Mouse (Mus musculus) hindbrain, embryonic 14.5 days (tissue): Measurements from ENCODE around the gene Atp9a. TPM values are rescaled to one million over a fixed set of nuclear protein-coding genes. Genes with fewer than 3 reads are reported as not detected.

ENCODE experiments used
- ATAC-seq: fragments of 200-750 bp; cut with Nextera tagmentation; 2 replicates; pipeline ENCODE4 v1.8.0; 2017; ENCODE audit warnings: moderate number of reproducible peaks, mild to moderate bottlenecking, moderate TSS enrichment, moderate library complexity; ENCODE audit not compliant: low FRiP score
- DNase-seq: peaks from one replicate; pipeline ENCODE4 v3.0.0-alpha.2; 2015; ENCODE audit warnings: low spot score
- H3K27ac ChIP-seq: fragments of 300-500 bp; sonication (generic); 2 replicates; pipeline ENCODE4 v1.5.1; 2014; ENCODE audit warnings: mild to moderate bottlenecking, moderate library complexity
- H3K27me3 ChIP-seq: fragments of 300-500 bp; sonication (generic); 2 replicates; pipeline ENCODE4 v1.6.1; 2014; ENCODE audit warnings: mild to moderate bottlenecking, low read length, mixed read lengths; ENCODE audit not compliant: control insufficient read depth, insufficient read depth
- H3K36me3 ChIP-seq: fragments of 300-500 bp; sonication (generic); replicated peaks from 2 replicates; pipeline ENCODE4 v1.6.1; 2014; ENCODE audit not compliant: control insufficient read depth, insufficient read depth
- H3K4me1 ChIP-seq: fragments of 300-500 bp; sonication (generic); replicated peaks from 2 replicates; pipeline ENCODE4 v1.6.1; 2014; ENCODE audit warnings: antibody characterized with exemption, low read length, mixed read lengths; ENCODE audit not compliant: control insufficient read depth, insufficient read depth
- H3K4me2 ChIP-seq: fragments of 300-500 bp; sonication (generic); replicated peaks from 2 replicates; pipeline ENCODE4 v1.6.1; 2014; ENCODE audit warnings: mild to moderate bottlenecking, moderate library complexity
- H3K4me3 ChIP-seq: fragments of 300-500 bp; sonication (generic); replicated peaks from 2 replicates; pipeline ENCODE4 v1.5.1; 2014; ENCODE audit warnings: mild to moderate bottlenecking, low read length
- H3K9ac ChIP-seq: fragments of 300-500 bp; sonication (generic); 2 replicates; pipeline ENCODE4 v1.6.1; 2014
- H3K9me3 ChIP-seq: fragments of 300-500 bp; sonication (generic); 2 replicates; pipeline ENCODE4 v1.6.1; 2016; ENCODE audit warnings: low read length; ENCODE audit not compliant: control insufficient read depth
- WGBS: fragments of 180-500 bp; shearing (Covaris S2); extraction: QIAGEN DNeasy Blood & Tissue Kit; methylation state at CpG from one replicate; pipeline ENCODE4 v1.1.7; 2014; 5-methylcytosine and 5-hydroxymethylcytosine counted together
- polyA plus RNA-seq: library from polyadenylated mRNA; unstranded; fragments of >200 nt; fragmentation: Nextera tagmentation; extraction: Ambion mirVana; gene quantifications from 2 replicates; pipeline ENCODE4 v1.2.1, GENCODE M21; 2014

Gene Atp9a
- polyA plus RNA-seq, 1 experiment from 2014 or later: 77.1 TPM

DNA sequence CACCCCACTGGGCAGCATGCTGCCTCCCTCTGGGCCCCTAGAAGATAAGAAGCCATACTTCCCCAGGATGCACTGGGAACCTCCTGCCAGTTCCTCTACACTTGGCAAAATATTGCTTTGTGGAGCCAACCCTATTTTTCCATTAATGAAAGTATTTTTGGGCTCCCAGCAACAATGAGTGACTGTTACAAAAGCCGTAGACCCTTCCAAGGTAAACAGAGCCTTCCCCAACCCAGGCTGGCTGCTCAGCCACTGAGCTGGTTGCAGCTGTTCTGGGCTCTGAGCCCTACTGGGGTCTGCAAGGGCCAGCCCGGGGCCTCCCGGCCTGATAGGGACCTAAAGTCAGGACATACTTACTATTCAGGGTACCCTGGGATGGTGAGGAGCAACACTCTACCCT lies 131.3 kb downstream of the Atp9a start:
- WGBS: 82% methylated on average over 3 of the region's 3 CpGs
- H3K36me3 ChIP-seq: no peaks in the 10 kb centered on the region
- no peaks in the 10 kb centered on the region for H3K27me3 ChIP-seq
- H3K27ac ChIP-seq: no peak overlapping the region
- no peak for DNase-seq
- H3K4me2 ChIP-seq: no peak overlapping the region
- no peaks in the 10 kb centered on the region for H3K9me3 ChIP-seq
- 0 out of 2 replicates have a peak, but pooled peaks cover 8% of the 10 kb centered on the region for H3K4me1 ChIP-seq
- no peak overlapping the region for H3K4me3 ChIP-seq
- no peak overlapping the region for H3K9ac ChIP-seq
- ATAC-seq: no peak

DNA sequence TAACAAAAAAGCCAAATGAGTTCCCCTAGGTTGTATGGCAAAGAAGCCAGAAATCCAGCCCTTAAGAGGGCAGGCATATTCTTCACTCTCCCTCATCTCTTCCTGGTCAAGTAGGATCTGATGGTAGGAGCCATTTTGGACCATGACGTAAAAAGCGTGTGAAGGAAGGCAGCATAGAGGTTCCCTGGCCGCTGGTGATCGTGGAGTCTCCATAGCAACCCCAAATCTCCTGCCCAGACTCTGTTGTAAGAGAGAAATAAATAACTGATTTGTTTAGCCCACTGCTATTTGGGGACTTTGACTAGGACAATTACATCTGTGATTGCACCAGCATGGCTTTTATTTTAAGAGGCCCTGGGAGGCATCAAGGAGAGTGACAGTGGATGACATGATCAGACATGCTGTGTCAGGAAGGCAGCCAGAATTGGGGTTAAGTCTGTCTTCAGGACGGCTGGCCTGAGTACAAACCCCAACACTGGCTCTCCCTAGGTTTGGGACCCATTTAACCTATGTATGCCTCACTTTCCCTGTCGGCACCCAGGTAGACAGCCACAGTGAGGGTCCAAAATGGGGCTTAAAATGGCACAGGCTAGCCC lies 132.5 kb downstream of the Atp9a start:
- 34% methylated on average over 6 of the region's 6 CpGs for WGBS
- no peak overlapping the region for H3K4me2 ChIP-seq
- no peaks in the 10 kb centered on the region for H3K36me3 ChIP-seq
- no peak overlapping the region for H3K9ac ChIP-seq
- H3K27me3 ChIP-seq: no peaks in the 10 kb centered on the region
- 0 out of 2 replicates have a peak, but pooled peaks cover 8% of the 10 kb centered on the region for H3K4me1 ChIP-seq
- H3K4me3 ChIP-seq: no peak overlapping the region
- DNase-seq (no peak), ATAC-seq (no peak)
- no peak overlapping the region for H3K27ac ChIP-seq
- H3K9me3 ChIP-seq: no peaks in the 10 kb centered on the region

DNA sequence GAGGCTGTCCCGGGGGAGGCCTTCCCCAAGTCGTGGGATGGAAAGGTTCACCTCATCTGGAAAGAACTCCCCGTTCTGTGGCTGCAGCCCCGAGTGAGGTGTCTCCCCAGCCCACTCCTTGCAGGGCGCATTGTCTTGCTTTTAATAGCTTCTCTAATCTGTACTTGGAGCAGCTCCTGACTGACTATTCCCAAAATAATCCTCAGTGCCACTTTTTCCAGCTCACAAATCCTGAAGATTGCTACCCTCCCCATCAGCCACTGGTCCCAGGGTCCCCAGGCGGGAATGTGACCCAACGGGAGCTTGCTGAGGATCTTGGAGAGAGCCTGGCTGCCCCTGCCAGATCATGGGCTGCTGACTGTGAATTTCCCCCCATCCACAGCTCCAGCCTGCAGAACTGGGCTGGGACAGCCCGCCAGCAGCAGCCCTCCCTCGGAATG lies 134.1 kb downstream of the Atp9a start:
- DNase-seq (no peak), ATAC-seq (no peak)
- no peak overlapping the region for H3K4me3 ChIP-seq
- no peak overlapping the region for H3K4me2 ChIP-seq
- H3K27me3 ChIP-seq: peaks cover 6% of the 10 kb centered on the region
- no peak overlapping the region for H3K27ac ChIP-seq
- no peak overlapping the region for H3K9ac ChIP-seq
- 0 out of 2 replicates have a peak, but pooled peaks cover 8% of the 10 kb centered on the region for H3K4me1 ChIP-seq
- H3K36me3 ChIP-seq: no peaks in the 10 kb centered on the region
- 68% methylated on average over 9 of the region's 9 CpGs for WGBS
- no peaks in the 10 kb centered on the region for H3K9me3 ChIP-seq

DNA sequence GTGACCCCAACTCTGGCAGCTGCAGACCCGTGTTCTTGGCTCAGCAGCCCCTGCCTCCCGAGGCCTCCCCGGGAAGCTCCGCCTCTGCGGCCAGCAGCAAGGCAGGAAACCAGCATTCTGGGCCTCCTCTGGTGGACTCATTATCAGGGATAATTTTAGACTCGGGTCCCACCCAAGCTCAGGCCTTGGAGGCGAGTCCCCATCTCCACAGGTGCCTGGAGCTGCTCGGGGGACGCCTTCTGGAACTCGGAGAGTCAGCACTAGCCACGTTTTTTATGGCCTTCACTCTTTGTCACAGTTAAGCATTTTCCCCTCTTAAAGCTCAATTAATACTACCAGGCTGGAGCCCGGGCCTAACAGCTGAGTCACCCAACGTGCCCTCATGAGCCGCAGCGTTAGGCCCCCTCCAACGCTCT lies 137.5 kb downstream of the Atp9a start:
- peaks cover 27% of the 10 kb centered on the region; the same call in 1 of the 2 replicates for H3K4me1 ChIP-seq
- H3K9me3 ChIP-seq: no peaks in the 10 kb centered on the region
- H3K4me2 ChIP-seq: no peak overlapping the region
- ATAC-seq: no peak
- H3K27me3 ChIP-seq: peaks cover 26% of the 10 kb centered on the region
- H3K4me3 ChIP-seq: no peak overlapping the region
- H3K27ac ChIP-seq: no peak overlapping the region
- H3K9ac ChIP-seq: no peak overlapping the region
- 46% methylated on average over 16 of the region's 16 CpGs for WGBS
- H3K36me3 ChIP-seq: no peaks in the 10 kb centered on the region
- no peak for DNase-seq

DNA sequence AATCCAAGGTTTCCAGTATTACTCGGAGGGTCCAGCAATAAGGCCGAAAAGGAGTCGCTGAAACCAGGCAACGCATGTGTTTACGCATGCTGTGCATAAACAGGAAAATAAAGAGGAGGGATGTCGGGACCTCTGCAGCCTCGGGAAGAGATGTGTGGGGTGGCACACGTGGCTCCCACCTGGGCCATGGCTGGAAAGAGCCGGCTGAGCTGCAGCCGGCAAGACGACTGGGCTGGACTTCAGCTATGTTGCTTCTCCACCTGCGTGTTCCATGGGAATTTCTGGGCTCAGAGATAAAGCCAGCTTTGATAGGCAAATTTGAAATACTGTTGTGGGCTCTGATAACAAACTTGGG lies 139.8 kb downstream of the Atp9a start:
- ATAC-seq (no peak), DNase-seq (no peak)
- H3K9me3 ChIP-seq: no peaks in the 10 kb centered on the region
- 0 out of 2 replicates have a peak overlapping the region, but pooled peaks have one; percentile 69 for H3K9ac ChIP-seq
- no peak overlapping the region for H3K27ac ChIP-seq
- peaks cover 22% of the 10 kb centered on the region; the same call in 1 of the 2 replicates for H3K4me1 ChIP-seq
- no peak overlapping the region for H3K4me3 ChIP-seq
- H3K36me3 ChIP-seq: no peaks in the 10 kb centered on the region
- H3K27me3 ChIP-seq: peaks cover 27% of the 10 kb centered on the region
- peak overlapping the region; percentile 78 for H3K4me2 ChIP-seq
- WGBS: 28% methylated on average over 12 of the region's 12 CpGs

DNA sequence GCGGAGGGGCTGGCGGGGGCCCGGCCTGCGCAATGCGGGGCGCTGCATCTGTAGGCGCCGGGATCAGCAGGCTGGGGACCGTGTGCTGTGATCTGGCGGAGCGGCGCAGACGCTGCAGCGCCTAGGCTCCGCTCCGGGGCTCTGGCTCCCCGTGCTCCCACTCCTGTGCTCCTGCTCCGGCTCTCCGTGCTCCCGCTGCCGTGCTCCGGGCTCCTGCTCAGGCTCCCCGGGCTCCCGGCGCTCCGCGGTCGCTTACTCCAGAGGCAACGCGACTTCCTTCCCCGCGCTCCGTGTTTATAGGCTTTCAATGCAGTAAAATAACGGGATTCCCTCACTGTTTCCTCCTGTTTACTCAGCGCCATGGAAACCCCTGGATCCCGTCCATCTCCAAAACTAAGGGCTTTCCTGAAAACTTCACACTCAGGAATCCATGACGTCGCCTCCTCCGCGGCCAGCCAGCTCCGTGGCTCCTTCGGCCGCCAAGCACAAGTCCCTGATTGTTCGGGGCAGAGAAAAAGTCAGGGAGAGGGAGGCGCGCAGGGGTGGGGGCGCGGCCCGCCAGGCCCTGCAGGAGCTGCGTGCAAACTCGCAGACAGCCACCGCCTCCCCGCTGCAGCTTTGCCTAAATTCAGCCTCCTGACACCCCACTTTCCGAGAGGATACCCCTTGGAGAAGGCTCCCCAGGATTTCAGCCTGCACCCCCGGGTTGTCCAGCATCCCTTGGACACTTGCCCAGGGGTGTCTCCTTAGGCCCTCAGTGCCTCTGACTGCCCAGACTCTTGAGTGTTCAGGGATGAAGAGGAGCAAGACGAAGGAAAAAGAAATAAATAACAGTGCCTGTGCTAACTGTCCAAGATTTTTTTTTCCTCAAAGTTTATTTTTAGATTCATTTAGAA lies 140.5 kb downstream of the Atp9a start, which contains the start of gene Nfatc2:
Gene Nfatc2 (minus strand): TSS at position 167 of the 896 bp plus-strand sequence.
- H3K36me3 ChIP-seq: no peaks in the 10 kb centered on the region
- H3K9ac ChIP-seq: peak within 1 kb of the TSS; percentile 69
- WGBS: under 1% methylated on average over 56 of the region's 56 CpGs
- peaks cover 22% of the 10 kb centered on the region; the same call in 1 of the 2 replicates for H3K4me1 ChIP-seq
- H3K27ac ChIP-seq: peak within 1 kb of the TSS; percentile 66
- H3K4me3 ChIP-seq: peak within 1 kb of the TSS; percentile 48
- H3K4me2 ChIP-seq: peak within 1 kb of the TSS; percentile 78
- ATAC-seq: peak; percentile 76
- no peaks in the 10 kb centered on the region for H3K9me3 ChIP-seq
- DNase-seq: peak; percentile 84
- peaks cover 27% of the 10 kb centered on the region for H3K27me3 ChIP-seq

DNA sequence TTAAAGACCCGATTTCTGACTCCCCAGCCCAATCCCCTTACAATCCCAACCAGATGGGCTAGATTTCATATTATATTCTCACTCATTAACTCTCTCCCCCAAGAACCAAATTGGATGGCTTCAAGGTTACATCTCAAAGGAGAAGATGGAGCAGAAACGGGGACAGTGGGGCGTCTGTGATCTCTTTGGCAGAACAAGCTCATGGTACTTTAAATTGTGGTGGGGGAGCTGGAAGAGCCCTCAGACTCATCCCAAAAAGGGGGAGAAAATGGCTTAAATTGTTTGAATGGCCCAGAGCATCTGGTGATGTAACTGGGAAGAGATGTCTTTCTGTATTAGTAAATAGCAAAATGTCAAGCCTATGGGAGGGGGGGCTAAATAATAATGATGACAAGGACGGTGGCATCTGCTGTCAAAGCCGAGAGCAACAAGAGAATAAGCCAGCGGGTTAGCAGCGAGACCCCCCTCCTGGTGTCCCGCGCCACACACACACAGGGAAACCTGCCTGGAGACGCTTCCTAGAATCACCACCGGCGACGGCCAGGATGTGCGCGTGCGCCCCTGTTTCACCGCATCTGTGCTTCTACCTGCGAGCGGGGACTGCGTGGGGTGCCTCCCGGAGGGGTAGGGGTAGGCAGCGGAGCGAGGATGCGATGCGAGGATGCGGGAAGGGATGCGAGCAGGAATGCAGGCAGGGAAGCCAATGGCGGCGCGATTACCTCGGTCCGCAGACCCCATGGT lies 141.3 kb downstream of the Atp9a start:
- H3K36me3 ChIP-seq: no peaks in the 10 kb centered on the region
- peaks cover 22% of the 10 kb centered on the region; the same call in 1 of the 2 replicates for H3K4me1 ChIP-seq
- H3K4me2 ChIP-seq: peak overlapping the region; percentile 78
- DNase-seq: peak; percentile 66
- no peaks in the 10 kb centered on the region for H3K9me3 ChIP-seq
- under 1% methylated on average over 32 of the region's 32 CpGs for WGBS
- peak overlapping the region; percentile 69 for H3K9ac ChIP-seq
- H3K27ac ChIP-seq: peak overlapping the region; percentile 66
- peak overlapping the region; percentile 48 for H3K4me3 ChIP-seq
- H3K27me3 ChIP-seq: peaks cover 27% of the 10 kb centered on the region
- ATAC-seq: no peak; the same call in 1 of the 2 replicates

DNA sequence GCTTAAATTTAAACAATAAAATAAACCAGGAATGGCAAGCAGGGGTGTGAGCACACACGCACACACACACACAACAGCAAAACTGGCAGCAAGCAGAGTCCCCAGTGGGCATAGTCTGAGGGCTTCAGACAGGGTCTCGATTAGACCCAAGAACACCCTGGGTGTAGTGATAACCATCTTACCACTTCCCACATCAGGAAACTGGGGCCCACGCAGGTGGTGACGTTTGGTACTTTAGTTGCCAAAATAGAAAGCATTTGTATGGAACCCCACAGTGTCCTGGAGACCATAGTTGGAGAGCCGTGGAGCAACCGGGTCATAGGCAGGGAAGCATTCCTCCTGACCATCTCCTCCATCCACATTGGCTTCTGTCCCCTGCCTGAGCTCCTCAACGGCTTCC lies 146.5 kb downstream of the Atp9a start:
- DNase-seq (no peak), ATAC-seq (no peak)
- no peak overlapping the region for H3K9ac ChIP-seq
- H3K27me3 ChIP-seq: peaks cover 18% of the 10 kb centered on the region
- H3K9me3 ChIP-seq: no peaks in the 10 kb centered on the region
- WGBS: 86% methylated on average over 7 of the region's 7 CpGs
- peaks cover 10% of the 10 kb centered on the region; the same call in 1 of the 2 replicates for H3K4me1 ChIP-seq
- no peak overlapping the region for H3K4me3 ChIP-seq
- no peak overlapping the region for H3K4me2 ChIP-seq
- no peak overlapping the region for H3K27ac ChIP-seq
- H3K36me3 ChIP-seq: no peaks in the 10 kb centered on the region

DNA sequence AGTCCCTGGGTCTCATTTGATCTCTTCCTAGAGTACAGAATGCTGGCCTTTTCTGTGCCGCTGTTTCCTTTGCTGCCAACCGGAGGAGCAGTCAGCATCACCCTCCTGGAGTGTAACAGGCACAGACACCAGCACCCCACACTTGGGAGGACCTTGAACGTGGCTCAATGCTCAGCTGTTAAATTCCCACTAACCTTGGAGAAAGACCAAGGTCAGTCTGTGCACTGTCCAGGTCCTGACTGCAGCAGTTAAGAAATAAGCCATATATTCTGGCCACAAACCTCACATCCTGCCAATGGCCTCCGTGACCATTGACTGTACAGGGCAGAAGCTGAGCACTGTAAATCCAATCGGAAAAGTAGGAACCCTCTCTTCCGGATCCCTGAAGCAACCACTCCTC lies 148.5 kb downstream of the Atp9a start:
- no peak for ATAC-seq
- no peaks in the 10 kb centered on the region for H3K36me3 ChIP-seq
- no peaks in the 10 kb centered on the region for H3K9me3 ChIP-seq
- H3K4me3 ChIP-seq: no peak overlapping the region
- no peak overlapping the region for H3K9ac ChIP-seq
- no peak for DNase-seq
- H3K4me1 ChIP-seq: peaks cover 19% of the 10 kb centered on the region
- H3K27me3 ChIP-seq: peaks cover 31% of the 10 kb centered on the region
- no peak overlapping the region for H3K4me2 ChIP-seq
- 86% methylated on average over 6 of the region's 6 CpGs for WGBS
- no peak overlapping the region for H3K27ac ChIP-seq
